Mouse (Mus musculus): ENCODE measurements around the gene Zfp598. TPM values are rescaled to one million over a fixed set of nuclear protein-coding genes. Genes with fewer than 3 reads are reported as not detected.

Gene Zfp598
- polyA plus RNA-seq, 1 experiment from 2014 or later: 9.7 TPM

DNA sequence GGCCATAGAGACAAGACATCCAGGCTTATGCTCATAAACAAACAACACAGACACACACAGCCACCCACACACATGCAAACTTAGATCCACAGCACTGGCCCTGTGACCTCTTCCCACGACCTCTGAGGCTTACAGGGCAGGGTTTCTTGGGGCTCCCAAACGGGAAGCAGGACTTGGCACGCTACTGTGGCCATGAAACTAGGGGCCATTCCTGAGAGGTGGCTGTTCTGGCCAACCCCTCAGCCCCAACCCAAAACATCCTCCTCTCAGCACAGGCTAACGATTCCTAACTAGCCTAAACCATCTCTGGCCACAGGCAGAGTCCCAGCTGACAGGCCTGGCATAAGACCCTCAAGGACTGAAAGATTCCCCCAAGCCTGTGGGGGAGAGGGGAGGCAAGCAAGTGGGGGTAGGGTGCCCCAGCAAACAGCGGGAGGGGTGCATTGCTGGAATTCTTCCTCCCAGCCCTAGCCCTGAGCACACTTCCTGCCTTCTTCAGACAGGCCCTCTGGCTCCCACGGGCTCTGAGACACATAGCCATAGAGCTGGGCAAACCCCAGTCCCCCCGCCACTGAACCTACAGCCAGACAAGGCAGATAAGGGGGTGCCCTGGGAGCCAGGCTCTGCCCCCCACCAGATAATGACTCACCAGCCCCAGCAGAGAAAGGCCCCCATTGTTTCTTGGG is 25.3 kb upstream of the Zfp598 start:
- TF ChIP-seq CTCF (IDR thresholded peaks at IDR 0.05; ENCODE audit: low read depth) (no peak), EP300 (optimal IDR thresholded peaks at IDR 0.05) (no peak)
- peak overlapping the region; percentile 13; the same call in 1 of the 2 replicates for H3K9ac ChIP-seq (ENCODE audit: low read length)
- H3K9me3 ChIP-seq (ENCODE audit: control insufficient read depth, low read length): no peaks in the 10 kb centered on the region
- H3K36me3 ChIP-seq (ENCODE audit: control insufficient read depth, insufficient read depth, low read length): no peaks in the 10 kb centered on the region
- no peaks in the 10 kb centered on the region; the same call in none of the 2 replicates for H3K4me1 ChIP-seq (replicated peaks; ENCODE audit: control insufficient read depth, insufficient read depth)
- peak overlapping the region; percentile 84 for H3K27ac ChIP-seq (replicated peaks)
- peak overlapping the region; percentile 12; the same call in 1 of the 2 replicates for H3K4me2 ChIP-seq (replicated peaks; ENCODE audit: low read depth)
- ATAC-seq (ENCODE audit: low FRiP score, low TSS enrichment) (peak; percentile 22; the same call in 1 of the 2 replicates), DNase-seq (ENCODE audit: low spot score) (no peak)
- 43% methylated on average over 7 of the region's 7 CpGs for WGBS
- no peak overlapping the region for H3K4me3 ChIP-seq (ENCODE audit: low read depth, low read length)
- no peaks in the 10 kb centered on the region for H3K27me3 ChIP-seq (ENCODE audit: control insufficient read depth, insufficient read depth, low read length)

DNA sequence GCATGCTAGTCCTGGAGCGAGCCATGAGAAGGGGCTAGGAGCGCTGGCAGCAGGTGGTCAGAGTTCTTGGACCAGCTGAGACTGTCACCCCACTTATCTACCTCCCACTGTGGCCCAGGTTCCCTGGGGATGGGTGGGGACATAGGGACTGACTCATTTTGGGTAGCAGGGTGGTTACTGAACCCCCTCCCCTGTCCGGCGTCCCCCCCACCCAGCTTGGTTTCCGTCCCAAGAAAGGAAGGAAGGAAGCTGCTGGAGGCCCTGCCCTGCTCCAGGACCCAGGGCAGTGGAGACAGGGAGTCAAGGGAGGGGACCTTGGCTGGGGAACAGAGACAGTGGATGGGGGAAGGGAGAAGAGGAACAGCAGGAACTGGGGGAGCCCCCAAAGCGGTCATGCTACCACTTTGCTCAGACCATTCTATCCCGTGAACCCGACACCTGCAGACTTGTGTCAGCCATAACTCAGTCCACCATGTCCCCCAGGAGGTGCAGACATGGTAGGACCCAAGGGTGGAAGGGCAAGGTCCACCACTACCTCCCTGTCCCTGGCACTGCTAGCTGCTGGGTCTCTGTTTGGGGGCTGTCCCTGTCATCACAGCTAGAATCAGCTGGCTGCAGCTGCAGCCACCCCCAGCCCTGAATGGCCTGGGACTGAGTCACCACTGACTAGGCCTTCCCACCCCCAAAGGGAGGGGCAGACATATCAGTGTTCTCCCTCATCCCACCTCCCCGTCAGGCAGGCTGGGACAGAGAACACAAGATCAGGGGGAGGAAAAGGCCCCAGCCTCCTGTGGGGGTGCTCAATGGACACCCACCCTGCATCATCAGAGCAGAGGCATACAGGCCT is 24.4 kb upstream of the Zfp598 start:
- ATAC-seq (ENCODE audit: low FRiP score, low TSS enrichment) (peak; percentile 41), DNase-seq (ENCODE audit: low spot score) (no peak)
- Histone ChIP-seq H3K4me2 (replicated peaks; ENCODE audit: low read depth) (peak overlapping the region; percentile 12; the same call in 1 of the 2 replicates), H3K36me3 (ENCODE audit: control insufficient read depth, insufficient read depth, low read length) (no peaks in the 10 kb centered on the region), H3K9ac (ENCODE audit: low read length) (0 out of 2 replicates have a peak overlapping the region, but pooled peaks have one; percentile 5), H3K27ac (replicated peaks) (peak overlapping the region; percentile 84), H3K4me3 (ENCODE audit: low read depth, low read length) (no peak overlapping the region), H3K4me1 (replicated peaks; ENCODE audit: control insufficient read depth, insufficient read depth) (no peaks in the 10 kb centered on the region; the same call in 1 of the 2 replicates), H3K27me3 (ENCODE audit: control insufficient read depth, insufficient read depth, low read length) (no peaks in the 10 kb centered on the region), H3K9me3 (ENCODE audit: control insufficient read depth, low read length) (no peaks in the 10 kb centered on the region)
- TF ChIP-seq EP300 (optimal IDR thresholded peaks at IDR 0.05) (no peak), CTCF (IDR thresholded peaks at IDR 0.05; ENCODE audit: low read depth) (no peak)
- WGBS: 52% methylated on average over 7 of the region's 9 CpGs

DNA sequence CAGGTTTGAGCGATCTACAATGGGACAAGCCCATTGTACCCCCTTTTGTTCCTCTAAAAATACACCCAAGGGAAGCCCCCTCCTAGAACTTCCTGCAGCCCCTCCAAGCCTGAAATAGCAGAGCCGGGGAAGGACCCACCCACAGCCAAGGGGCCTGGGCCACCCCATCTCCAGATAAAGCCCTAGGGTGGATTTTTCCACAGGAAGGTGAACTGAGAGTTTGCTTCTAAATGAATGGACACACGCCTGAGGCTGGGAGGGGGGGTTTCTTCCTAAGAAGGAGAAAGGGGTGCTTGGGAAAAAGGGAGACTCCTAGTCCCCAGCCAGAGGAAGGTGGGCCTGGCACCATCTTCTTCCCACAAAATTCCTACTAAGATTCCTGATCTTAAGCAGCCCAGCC is 23.6 kb upstream of the Zfp598 start:
- ATAC-seq (ENCODE audit: low FRiP score, low TSS enrichment) (no peak), DNase-seq (ENCODE audit: low spot score) (no peak)
- no peaks in the 10 kb centered on the region for H3K36me3 ChIP-seq (ENCODE audit: control insufficient read depth, insufficient read depth, low read length)
- no peak overlapping the region for H3K9ac ChIP-seq (ENCODE audit: low read length)
- no peaks in the 10 kb centered on the region; the same call in 1 of the 2 replicates for H3K4me1 ChIP-seq (replicated peaks; ENCODE audit: control insufficient read depth, insufficient read depth)
- 78% methylated on average over 3 of the region's 3 CpGs for WGBS
- no peak overlapping the region for H3K4me2 ChIP-seq (replicated peaks; ENCODE audit: low read depth)
- TF ChIP-seq CTCF (IDR thresholded peaks at IDR 0.05; ENCODE audit: low read depth) (no peak), EP300 (optimal IDR thresholded peaks at IDR 0.05) (no peak)
- H3K9me3 ChIP-seq (ENCODE audit: control insufficient read depth, low read length): no peaks in the 10 kb centered on the region
- H3K27ac ChIP-seq (replicated peaks): peak overlapping the region; percentile 84; the same call in 1 of the 2 replicates
- no peak overlapping the region for H3K4me3 ChIP-seq (ENCODE audit: low read depth, low read length)
- no peaks in the 10 kb centered on the region for H3K27me3 ChIP-seq (ENCODE audit: control insufficient read depth, insufficient read depth, low read length)

DNA sequence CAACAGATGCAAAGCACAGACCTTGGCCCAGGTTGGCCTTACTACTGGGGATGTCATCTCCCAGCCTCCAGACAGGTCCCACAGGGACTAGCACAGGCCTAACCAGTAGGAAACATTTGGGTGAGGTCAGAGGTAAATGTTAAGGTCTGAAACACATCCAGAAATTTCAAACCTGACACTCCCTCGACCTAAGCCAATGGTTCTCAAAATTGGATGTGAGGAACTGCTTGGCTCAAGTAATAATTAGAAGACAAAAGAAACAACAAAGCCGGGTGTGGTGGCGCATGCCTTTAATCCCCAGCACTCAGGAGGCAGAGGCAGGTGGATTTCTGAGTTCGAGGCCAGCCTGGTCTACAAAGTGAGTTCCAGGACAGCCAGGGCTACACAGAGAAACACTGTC is 23.1 kb upstream of the Zfp598 start:
- WGBS: 71% methylated on average over 4 of the region's 4 CpGs

DNA sequence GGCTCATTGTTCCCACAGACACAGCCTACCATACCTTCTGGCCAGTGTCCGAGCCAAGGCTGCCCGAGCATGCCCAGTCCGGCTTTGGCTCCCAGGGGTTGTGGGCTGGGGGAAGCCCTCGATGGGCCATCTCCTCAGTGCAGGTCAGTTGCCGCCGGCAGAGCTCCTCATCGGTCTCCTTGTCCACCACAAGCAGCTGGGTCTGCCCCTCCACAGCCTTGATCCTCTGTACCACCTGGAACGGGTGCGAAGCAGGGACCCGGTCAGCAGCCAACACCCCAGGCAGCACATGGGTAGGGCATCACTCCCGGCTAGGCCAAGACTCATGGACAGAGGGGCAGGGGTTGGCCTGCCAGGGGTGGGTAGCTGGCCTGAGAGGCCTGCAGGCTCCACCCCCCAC is 22.0 kb upstream of the Zfp598 start:
- no peaks in the 10 kb centered on the region; the same call in 1 of the 2 replicates for H3K4me1 ChIP-seq (replicated peaks; ENCODE audit: control insufficient read depth, insufficient read depth)

More for the DNA sequence above, 23.1 kb upstream of the Zfp598 start:
- TF ChIP-seq CTCF (IDR thresholded peaks at IDR 0.05; ENCODE audit: low read depth) (no peak), EP300 (optimal IDR thresholded peaks at IDR 0.05) (no peak)
- H3K9ac ChIP-seq (ENCODE audit: low read length): no peak overlapping the region
- H3K27ac ChIP-seq (replicated peaks): 0 out of 2 replicates have a peak overlapping the region, but pooled peaks have one; percentile 84
- no peaks in the 10 kb centered on the region for H3K9me3 ChIP-seq (ENCODE audit: control insufficient read depth, low read length)
- ATAC-seq (ENCODE audit: low FRiP score, low TSS enrichment) (no peak), DNase-seq (ENCODE audit: low spot score) (no peak)
- no peaks in the 10 kb centered on the region for H3K36me3 ChIP-seq (ENCODE audit: control insufficient read depth, insufficient read depth, low read length)
- no peaks in the 10 kb centered on the region for H3K27me3 ChIP-seq (ENCODE audit: control insufficient read depth, insufficient read depth, low read length)
- H3K4me3 ChIP-seq (ENCODE audit: low read depth, low read length): no peak overlapping the region
- no peak overlapping the region for H3K4me2 ChIP-seq (replicated peaks; ENCODE audit: low read depth)
- no peaks in the 10 kb centered on the region; the same call in 1 of the 2 replicates for H3K4me1 ChIP-seq (replicated peaks; ENCODE audit: control insufficient read depth, insufficient read depth)

More for the DNA sequence above, 22.0 kb upstream of the Zfp598 start:
- WGBS: 67% methylated on average over 11 of the region's 11 CpGs
- Histone ChIP-seq H3K4me3 (ENCODE audit: low read depth, low read length) (no peak overlapping the region), H3K4me2 (replicated peaks; ENCODE audit: low read depth) (peak overlapping the region; percentile 17; the same call in 1 of the 2 replicates), H3K9me3 (ENCODE audit: control insufficient read depth, low read length) (no peaks in the 10 kb centered on the region), H3K9ac (ENCODE audit: low read length) (no peak overlapping the region; the same call in 1 of the 2 replicates), H3K36me3 (ENCODE audit: control insufficient read depth, insufficient read depth, low read length) (no peaks in the 10 kb centered on the region), H3K27me3 (ENCODE audit: control insufficient read depth, insufficient read depth, low read length) (no peaks in the 10 kb centered on the region), H3K27ac (replicated peaks) (peak overlapping the region; percentile 30)
- no peak for ATAC-seq (ENCODE audit: low FRiP score, low TSS enrichment)
- TF ChIP-seq CTCF (IDR thresholded peaks at IDR 0.05; ENCODE audit: low read depth): no peak
- no peak for TF ChIP-seq EP300 (optimal IDR thresholded peaks at IDR 0.05)
- DNase-seq (ENCODE audit: low spot score): no peak
